Mouse (Mus musculus) layer of hippocampus, adult 18-20 months (tissue): ENCODE results near the gene Lmbr1l. TPM values are rescaled to one million over a fixed set of nuclear protein-coding genes. Genes with fewer than 3 reads are reported as not detected.

ENCODE experiments used
- DNase-seq, 2 experiments: peaks; one replicate each; pipeline ENCODE4 v3.0.0; 2022; ENCODE audit warnings: low spot score in 2 of 2
- total RNA-seq, 2 experiments: library from RNA; stranded (reverse); gene quantifications; 2 replicates each; pipeline ENCODE4 v1.2.3; 2021

The Lmbr1l gene
- total RNA-seq, 2 experiments from 2014 or later: 13.7 to 14.0 TPM

DNA sequence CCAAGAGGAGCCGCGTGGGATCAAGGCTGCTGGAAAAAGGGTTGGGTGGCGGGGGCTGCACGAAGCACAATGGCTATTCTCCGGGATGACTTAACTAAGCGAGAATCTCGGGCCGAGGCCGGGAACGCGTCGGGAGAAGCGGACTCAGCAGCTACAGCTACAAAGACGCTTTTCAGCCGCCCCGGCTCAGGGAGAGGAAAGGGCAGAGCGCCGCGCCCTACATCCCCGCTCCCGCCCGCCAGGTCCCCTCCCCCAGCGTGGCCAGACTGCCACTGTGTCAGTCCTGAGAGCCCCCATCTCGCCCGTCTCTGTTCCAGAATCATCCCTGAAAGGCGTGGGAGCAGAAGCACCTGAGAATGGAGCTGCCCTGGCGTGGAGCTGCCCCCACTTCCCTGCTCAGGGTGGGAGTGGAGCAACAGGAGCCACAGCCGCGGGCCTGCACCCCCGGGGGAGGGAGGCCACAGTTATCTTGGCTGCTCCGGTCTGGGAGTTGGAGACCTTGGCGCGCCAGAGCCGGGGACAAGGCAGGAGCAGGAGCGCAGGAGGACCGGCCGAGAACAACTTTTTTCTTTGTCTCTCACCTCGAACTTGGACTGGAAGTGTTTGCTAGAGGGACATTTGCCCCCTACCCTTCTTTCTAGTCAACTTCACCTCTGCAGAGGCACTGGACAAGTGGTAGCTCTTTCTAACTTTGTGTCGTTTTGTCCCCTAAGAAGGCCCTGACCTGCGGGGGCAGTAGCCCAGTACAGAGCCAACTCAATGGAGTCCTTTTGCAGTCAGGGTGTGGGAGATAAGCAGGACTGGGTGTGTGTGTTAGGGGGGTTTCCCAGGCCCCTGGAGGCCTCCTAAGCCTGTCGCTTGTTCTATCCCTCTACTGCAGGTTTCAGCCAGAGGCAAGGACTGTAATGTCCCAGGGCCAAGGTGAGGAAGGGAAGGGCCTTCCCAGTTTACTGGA is 22.1 kb downstream of the Lmbr1l start:
- no peak for DNase-seq

DNA sequence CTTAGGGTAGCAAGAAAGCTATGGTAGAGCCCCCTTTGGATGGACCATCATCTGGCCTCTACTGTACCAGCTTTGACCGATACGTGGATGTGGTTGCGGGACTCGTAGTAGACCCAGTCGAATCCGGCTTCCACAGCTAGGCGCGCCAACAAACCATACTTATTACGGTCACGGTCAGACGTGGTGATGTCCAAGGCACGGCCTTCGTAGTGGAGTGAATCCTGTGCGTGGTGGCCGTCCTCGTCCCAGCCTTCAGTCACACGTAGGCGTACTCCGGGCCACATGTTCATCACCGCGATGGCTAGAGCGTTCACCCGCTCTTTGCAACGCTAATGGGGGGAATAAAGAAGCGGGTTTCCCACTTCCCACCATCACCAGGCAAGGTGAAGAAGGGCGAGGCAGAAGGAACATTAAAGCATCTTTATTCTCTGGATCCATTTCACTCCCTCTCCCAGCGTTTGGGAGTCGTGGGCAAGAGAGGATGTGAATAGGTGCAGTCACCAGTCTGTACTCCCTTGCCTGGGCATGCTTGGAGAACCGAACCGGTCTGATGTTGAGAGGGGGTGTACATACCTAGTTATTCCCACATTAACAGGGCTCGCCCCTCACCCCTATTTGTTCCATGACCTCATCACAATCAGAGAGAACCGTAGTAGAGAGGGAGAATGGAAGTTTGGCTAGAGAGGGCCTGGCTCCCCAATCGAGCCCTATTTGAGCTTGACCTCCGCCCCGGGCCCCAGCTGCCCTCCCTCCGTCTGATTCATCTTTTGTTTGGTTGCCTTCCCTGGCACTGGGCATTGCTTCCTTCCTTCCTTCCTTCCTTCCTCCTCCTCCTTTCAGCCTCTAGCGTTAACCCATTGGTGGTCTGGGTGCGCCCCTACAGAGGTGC is 23.0 kb downstream of the Lmbr1l start:
- no peak for DNase-seq

DNA sequence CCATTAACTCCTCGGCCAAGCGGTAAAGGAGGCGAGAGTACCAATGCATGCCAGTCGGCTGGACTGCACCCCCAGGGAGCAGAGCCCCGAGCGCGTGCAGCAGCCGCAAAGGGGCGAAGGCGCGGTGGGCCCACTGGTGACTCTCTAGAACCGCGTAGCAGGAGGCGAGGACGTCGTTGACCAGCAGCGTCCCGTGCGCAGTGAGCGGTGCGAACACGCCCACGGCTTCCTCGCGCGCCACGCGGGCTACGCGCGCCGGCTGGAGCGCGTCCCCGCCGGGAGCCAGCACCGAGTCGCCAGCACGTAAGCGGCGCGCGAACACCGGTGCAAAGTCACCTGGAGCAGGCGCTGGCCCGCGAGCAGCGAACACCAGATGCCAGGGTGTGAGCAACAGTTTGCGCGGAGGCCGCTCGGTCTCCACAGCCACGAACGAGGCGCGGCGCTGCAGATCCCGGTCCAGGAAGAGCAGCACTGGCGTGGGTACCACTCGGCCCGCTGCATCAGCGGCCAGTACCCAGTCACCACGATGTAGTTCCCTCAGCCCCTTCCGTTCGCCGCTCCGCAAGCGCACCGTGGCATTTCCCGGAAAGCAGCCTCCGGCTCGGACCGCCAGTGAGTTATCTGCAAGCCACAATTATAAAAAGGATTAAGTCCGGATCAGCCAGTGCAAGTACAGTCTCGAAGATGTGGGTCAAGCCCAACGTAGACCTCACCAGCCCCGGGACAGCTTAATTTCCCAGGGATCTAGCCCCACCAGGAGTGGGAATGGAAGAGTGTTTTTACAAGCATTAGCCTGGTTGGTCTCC is 23.9 kb downstream of the Lmbr1l start, which contains the start of gene Rhebl1:
TSS of gene Rhebl1 (minus strand) at position 601 of the 806 bp plus-strand sequence.
- peak in 1 of 2 experiments; percentile 37 for DNase-seq

DNA sequence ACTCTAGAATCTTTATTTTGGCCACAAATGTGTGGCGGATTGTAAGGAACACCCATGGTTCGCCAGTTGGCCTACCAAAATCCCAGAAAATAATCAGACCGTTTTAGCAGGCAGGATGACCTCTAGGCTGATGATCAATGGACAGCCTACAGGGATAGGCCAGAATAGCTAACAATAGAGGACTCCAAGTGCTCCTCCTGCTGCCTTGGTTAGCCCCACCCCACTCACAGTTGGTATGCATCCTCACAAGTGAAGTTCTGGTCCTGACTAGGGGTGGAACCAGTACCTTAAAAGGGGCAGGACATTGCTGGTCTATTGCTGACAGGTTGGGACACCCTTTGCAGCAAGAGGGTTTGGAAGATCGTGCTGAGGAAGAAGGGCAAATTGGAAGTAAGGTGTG is 25.0 kb downstream of the Lmbr1l start:
- DNase-seq: no peak

DNA sequence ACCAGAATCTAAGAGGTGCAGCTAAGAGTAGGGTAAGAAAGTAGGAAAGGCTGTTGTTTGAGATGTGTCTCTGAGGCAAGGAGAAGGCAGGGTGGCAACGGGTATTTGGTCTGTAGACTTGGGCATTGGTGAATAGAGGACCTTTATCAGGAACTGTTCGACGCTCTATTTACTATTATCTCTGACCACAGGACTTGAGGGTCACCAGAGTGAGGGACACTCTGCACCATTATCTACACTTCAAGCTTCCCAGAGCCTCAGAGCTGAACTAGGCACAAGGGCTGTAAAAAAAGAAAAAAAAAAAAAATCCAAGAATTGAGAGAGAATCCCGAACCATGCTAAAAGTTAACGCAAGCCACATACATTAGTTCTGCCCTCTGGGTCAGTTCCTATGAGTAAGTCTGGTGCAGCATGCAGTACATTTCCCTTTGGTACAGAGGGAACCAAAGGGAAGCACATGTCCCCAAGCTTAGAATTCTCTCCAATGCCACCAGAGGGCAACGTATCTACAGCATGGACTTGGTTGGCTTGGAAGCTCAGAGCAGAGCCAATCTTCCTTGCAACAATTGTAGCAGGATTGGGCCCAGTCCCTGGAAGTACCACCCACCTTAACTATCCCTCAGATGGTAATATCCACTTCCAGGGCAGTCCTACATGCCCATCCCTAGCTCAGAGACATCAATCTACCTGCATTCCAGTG is 26.0 kb downstream of the Lmbr1l start:
- peak; percentile 48 to 82 for DNase-seq

DNA sequence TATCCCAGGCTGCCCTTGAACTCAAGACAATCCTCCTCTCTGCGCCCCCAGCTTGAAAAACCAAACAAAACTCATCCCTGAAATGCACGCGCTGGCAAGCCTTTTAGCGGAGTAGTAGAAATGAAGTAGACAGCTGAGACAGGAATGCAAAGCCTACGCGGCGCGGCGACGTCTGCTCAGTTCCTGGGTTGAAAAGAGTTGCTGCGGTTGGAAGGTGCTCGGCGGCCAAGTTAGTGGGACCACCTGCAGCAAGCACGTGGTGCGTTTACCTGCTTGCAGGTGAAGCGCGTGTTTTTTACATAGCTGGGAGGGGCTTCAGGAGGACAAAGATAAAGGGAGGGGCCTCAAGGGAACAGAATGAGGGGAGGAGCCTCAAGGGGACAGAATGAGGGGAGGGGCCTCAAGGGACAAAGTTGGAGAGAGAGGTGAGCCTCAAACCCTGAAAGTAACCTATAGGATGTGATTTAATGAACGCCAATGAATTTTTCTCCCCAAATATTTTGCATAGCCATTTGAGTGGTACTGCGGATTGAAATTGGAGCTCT is 26.8 kb downstream of the Lmbr1l start:
- no peak for DNase-seq

DNA sequence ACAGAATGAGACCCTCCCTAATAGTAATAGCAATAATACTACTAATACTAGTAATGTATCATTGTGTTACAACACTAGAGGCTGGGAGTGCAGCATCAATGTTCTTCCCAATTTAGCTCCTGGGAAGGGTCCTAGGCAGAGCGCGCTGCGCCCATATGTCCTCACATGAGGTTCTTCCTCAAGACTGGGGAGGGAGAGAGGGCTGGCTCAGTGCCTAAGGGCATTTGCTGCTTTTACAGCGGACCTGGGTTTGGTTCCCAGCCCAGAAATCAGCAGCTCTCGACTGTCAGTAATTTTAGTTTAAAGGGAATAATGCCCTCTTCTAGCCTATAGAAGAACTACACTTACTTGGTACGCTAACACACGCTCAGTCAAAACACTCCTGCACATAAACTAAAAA is 30.5 kb downstream of the Lmbr1l start:
- no peak for DNase-seq

DNA sequence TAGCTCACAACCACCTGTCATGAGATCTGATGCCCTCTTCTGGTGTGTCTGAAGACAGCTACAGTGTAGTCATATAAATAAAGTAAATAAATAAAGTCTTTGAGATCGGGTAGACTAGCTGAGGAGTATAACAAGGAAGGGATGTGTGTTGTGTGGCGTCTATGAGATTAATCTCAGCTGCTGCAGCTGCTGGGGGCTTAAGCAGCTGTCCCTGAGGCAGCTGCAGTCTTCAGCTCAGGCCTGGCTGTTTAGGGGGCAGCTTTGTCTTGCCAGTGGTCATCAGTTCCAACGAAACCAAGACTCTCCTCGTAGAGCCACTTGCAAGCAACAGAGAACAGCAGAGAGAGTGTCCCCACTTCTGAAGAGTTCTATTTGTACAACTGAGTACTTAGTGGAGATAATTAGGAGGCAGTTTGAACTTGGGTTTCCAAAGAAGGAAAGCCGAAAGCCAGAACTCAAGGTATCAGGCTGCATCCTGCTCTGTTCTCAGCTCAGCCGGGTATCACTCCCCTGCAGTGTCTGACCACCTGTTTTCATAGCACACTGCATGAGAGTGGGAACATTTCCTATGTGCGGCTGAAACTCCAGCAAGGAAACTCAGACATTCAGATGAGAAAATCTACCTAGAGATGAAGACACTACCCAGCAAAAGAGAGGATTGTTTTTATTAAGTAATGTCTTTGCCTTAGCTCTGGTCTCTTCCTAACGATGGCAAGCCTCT is 31.2 kb downstream of the Lmbr1l start:
- no peak for DNase-seq

DNA sequence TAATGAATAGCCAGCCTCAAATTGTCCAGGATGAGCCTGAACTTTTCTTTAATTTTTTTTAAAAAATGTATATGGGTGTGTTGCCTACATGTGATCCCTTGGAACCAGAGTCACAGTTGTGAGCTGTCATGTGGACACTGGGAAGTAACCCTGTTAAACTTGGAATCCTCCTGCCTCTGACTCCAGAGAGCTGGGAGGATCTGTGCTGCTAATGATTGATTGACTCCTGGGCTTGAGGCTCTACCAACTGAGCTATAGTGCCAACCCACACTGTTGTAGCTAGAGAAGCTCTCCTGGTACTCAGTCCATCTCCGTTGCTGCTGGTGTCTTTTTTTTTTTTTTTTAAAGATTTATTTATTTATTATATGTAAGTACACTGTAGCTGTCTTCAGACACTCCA is 33.9 kb downstream of the Lmbr1l start:
- no peak for DNase-seq

DNA sequence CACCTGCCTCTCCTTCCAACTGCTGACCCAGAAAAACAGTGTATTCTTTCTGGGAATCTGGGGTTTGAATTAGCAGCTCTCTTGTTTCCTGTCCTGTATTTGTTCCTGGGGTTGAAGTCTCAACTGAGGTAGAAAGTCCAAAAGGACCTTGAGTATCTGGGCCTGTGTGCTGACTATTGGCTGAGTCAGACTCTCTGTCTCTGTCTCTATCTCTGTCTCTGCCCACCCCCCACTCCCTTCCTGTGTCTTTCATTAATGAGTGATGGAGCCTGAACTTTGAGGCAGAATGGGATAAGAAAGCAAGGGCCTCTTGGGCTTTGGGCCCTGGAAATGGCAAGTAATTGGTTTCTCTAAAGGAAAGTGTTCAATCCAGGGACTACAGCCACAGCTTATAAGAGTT is 34.4 kb downstream of the Lmbr1l start:
- no peak for DNase-seq

DNA sequence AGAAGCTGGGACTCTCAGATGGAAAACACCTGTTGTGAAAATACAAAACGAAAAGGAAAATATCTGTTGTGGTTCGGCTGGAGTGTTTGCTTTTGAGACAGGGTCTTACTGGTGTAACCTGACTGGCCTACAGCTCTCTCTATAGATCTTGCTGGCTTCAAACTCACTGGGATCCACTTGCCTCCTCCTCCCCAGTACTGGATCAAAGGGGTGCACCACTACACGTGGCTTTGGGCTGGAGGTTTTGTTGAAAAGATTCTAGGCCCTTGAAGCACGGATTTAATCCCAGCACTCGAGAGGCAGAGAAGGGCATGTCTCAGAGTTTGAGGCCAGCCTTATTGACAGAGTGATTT is 36.4 kb downstream of the Lmbr1l start:
- no peak for DNase-seq

DNA sequence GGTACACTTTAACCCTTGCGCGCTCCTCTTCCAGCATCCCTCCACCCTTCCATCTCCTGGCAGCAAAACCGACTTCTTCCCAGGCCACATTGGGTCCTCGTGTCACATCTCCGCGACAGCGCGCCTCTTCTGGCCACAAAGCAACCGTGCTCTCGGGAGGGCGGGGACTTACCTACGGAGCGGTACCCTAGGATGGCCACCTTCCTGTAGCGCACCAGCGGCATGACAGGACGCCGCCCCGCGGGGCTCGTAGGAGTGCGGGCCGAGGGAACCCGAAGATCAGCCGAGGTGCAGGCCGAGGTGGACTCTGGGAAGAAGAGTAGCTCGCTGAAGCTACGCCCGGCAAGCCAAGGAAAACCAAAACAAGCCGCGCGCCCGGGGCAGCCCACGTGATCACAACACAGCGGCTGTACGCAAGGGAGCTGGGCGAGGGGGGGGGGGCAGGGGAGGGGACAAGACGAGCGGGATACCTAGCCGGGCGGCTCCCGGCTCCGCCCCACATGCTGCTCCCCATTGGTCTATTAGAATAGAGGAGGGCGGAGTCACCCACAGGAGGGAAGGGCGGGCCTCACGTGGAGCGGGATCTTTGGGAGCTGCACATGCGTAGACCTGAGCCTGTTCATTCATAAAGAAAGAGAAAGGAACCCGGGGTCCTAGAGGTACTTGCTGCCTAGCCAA is 36.9 kb downstream of the Lmbr1l start:
- peak; percentile 85 to 94 for DNase-seq

DNA sequence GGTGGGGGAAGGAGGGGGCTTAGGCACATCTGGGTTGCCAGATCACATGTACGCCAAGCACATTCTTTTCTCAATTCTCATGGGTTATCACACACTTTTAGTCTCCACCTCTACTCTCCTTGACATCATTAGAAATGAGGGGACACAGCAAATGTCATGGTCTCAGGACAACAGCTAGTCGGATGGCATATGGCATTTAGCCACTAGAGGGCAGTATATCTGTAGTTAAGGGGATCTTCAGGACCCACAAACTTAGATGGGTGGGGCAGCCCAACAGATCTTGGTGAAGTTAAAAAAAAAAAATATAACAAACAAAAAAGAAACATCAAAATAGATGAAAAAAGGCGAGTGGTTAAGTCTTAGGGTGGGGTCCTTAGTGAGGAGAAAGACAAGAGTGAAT is 40.7 kb downstream of the Lmbr1l start:
- DNase-seq: peak in 1 of 2 experiments; percentile 73

DNA sequence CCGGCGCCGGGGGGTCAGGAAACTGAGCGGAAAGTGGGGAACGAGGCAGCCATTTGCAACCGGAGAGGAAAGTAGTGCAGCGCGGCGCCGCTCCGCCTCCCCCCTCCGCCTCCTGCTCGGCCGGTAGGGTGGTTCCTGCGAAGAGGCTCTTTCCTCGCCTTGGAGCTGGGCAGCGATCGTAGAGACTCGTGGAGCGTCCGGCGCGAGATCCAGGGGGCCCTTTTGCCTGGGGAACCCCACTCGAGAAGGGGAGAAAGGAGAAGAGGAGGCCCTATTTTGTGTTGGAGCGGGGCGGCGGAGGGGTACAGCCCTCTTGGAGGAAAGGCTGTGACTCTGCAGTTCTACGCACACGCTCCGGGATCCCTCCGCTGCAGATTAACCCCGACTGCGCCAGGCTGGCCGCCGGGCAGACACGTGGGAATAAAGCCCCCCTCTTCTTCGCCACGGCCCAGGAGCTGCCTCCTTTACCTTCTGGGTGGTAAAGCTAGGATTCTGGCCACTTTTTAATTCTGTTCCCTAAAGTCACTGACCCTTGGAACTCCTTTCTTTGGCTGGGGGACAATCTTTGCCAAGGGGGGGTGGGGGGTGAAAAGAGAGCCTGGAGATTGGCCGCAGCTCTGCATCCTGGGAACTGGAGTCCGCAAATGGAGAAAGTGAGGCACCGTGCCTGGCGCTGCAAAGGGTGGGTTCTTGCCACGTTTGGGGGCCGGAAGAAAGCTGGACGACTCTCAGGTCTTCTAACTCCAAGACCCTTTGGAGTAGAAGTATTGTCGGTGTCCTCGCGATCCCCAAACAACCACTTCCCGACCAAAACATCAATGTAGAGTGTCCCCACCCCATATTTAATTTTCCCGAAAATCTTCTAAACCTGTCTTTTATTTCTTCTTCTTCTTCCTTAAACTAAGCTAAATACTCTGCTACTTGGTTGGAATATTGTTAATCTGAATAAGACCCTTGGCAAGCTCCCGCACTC is 45.8 kb downstream of the Lmbr1l start:
- DNase-seq: peak; percentile 91 to 96

DNA sequence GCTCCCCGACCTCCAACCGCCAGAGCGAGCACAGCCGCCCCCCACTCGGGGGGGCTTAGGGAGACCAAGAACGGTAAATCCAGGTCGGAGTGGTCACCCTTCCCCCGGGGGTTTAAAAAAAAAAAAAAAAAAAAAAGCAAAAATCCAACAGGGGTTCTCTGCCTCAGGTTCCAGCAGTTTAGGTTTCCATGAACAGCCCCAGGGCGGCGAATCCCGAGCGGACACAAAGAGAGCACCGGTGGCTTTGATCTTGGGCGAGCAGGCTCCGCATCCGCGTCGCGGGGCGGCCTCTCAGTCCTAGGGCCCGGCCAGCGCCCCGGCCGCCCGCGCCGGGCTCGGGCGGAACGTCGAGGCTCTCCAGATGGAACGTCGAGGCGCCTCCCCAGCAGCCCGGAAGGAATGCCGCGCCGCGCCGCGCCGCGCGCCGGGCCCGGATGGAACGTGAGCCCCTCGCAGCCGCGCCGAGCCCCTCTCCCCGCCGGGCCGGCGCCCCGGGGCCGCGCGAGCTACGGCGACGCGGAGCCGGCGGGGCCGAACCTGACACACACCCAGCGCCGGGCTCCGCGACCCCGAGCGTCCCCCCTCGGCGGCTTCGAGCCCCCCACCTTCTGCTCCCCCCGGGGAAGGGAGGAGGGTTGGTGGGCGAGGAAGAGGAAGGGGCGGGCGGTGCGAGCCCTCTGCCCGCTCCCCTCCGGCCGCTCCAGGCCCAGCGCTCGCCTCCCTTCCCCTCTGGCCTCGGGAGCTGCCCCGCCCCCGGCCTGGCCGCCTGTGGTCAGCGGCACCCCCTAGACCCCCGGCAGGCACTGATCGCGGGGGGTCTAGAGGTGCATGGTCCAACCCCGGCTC is 46.7 kb downstream of the Lmbr1l start, which contains the start of gene Kmt2d:
TSS of gene Kmt2d (minus strand) at position 135 of the 846 bp plus-strand sequence.
- peak in 1 of 2 experiments; percentile 45 for DNase-seq

DNA sequence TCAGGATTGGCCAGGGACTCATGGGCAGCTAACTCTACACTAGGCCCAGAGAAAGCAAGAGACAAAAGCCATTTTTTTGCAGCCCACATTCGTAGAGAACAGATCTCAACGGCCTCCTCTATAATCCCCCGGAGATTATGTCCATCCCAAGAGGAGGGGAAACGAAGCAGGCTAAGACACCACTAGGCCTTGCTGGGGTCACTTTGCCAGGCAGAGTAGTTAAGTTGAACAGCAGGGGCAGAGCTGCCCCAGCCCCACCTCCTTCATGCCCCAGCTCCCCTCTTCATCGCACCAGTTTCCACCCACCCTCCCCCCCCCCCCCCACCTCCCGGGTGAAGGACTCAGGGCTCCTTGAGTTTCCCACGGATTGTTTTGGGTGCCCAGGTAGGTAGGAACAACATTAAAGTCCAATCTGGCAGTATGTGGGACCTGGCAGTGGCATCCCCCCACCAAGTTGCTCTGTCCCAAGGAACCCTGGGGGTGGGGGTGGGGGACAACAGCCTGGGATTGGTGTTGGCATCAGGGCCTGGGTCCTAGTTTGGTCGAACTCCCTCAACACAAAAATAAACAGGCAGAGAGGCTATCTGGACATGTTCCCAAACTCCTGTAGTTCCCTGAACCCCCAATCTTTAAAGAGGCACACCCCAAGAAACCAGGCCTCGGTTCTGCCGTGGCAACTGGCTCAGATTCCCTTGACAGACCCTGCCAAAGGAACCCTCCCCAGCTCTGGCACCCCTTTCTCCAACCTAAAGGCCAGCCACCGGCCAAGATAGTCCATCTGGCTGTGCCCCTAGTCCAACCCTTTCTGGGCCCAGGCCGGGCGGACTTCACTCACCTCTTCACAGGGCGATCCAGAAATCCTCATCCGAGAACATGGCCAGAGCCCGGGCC is 47.6 kb downstream of the Lmbr1l start:
- no peak for DNase-seq
